Mouse (Mus musculus): Measurements from ENCODE around the gene Tyw1.

GRCm38 (mm10) chr5:130268976-130269375 lies 13.6 kb downstream of the Tyw1 start:
- TF ChIP-seq CTCF (IDR thresholded peaks at IDR 0.05; ENCODE audit: low read depth) (no peak), EP300 (IDR thresholded peaks at IDR 0.05; ENCODE audit: low read depth) (no peak)

Data from liver, postnatal 0 days (tissue).